Mouse (Mus musculus): ENCODE results near the gene Atp1a2.

GRCm38 (mm10) chr1:172328461-172328860 lies 30.6 kb upstream of the Atp1a2 start:
- TF ChIP-seq POLR2A (IDR thresholded peaks at IDR 0.05; ENCODE audit: extremely low read depth, insufficient read depth, low read length) = no peak
- no peak for TF ChIP-seq CTCF (IDR thresholded peaks at IDR 0.05; ENCODE audit: extremely low read depth, insufficient read depth, low read length)
